Comparison of ENCODE assay signal across 21 mouse cellular contexts in genomic region chr17:26635951-26636350, GRCm38 (mm10). TPM values are rescaled to one million over a fixed set of nuclear protein-coding genes. Genes with fewer than 3 reads are reported as not detected.
DNase-seq lines count a peak whose midpoint lies in the region; ATAC-seq and TF ChIP-seq lines count a peak whose summit lies in the region.
"Had no signal": no experiment of that assay in that cellular context is flagged by ENCODE, and none has a peak within 500 bp of the region (broad histone marks: within the 10 kb centered on the region; RNA-seq: fewer than 3 reads in every experiment).

No protein-coding gene starts in this region.

- ATAC-seq in kidney, embryonic 15.5 days (replicated peaks; ENCODE audit: low FRiP score), result no peak
- ATAC-seq in liver, embryonic 11.5 days (replicated peaks; ENCODE audit: low FRiP score), result no peak
- ATAC-seq: forebrain, embryonic 14.5 days; forebrain, embryonic 16.5 days had no signal

- no peak overlapping the region for H3K4me3 ChIP-seq in kidney, adult 2 months (ENCODE audit: insufficient read depth, low read depth, low read length)
- no peak overlapping the region for H3K4me3 ChIP-seq in kidney, embryonic 15.5 days (replicated peaks)
- H3K4me3 ChIP-seq in liver, adult 2 months (ENCODE audit: insufficient read depth, low read depth, low read length), result no peak overlapping the region
- no peak overlapping the region for H3K4me3 ChIP-seq in liver, embryonic 11.5 days (ENCODE audit: low read depth, low read length)
- H3K4me3 ChIP-seq: embryonic facial prominence, embryonic 13.5 days; embryonic facial prominence, embryonic 15.5 days; erythroblast, embryonic 14.5 days; forebrain, embryonic 10.5 days; forebrain, embryonic 12.5 days had no signal

- H3K27ac ChIP-seq in kidney, adult 2 months (ENCODE audit: insufficient read depth, low read depth, low read length), result peak overlapping the region; percentile 21; the same call in 1 of the 2 replicates
- no peak overlapping the region for H3K27ac ChIP-seq in kidney, embryonic 15.5 days
- peak overlapping the region; percentile 65 for H3K27ac ChIP-seq in liver, adult 2 months (replicated peaks; ENCODE audit: insufficient read depth, low read depth, low read length)
- no peak overlapping the region; the same call in 1 of the 2 replicates for H3K27ac ChIP-seq in liver, embryonic 11.5 days (ENCODE audit: low read depth, low read length)
- H3K27ac ChIP-seq: embryonic facial prominence, embryonic 13.5 days; embryonic facial prominence, embryonic 15.5 days; forebrain, embryonic 10.5 days; forebrain, embryonic 12.5 days had no signal

- H3K9ac ChIP-seq in kidney, embryonic 15.5 days, result no peak overlapping the region
- peak overlapping the region; percentile 30 for H3K9ac ChIP-seq in liver, adult 2 months (ENCODE audit: low read depth, low read length)
- H3K9ac ChIP-seq in liver, embryonic 11.5 days (ENCODE audit: low read depth, low read length), result no peak overlapping the region
- H3K9ac ChIP-seq: embryonic facial prominence, embryonic 13.5 days; embryonic facial prominence, embryonic 15.5 days; forebrain, embryonic 12.5 days had no signal

- no peaks in the 10 kb centered on the region for H3K9me3 ChIP-seq in kidney, embryonic 15.5 days (replicated peaks)
- no peaks in the 10 kb centered on the region for H3K9me3 ChIP-seq in liver, embryonic 11.5 days (ENCODE audit: control insufficient read depth, low read length)
- H3K9me3 ChIP-seq: embryonic facial prominence, embryonic 13.5 days; embryonic facial prominence, embryonic 15.5 days; forebrain, embryonic 10.5 days; forebrain, embryonic 12.5 days had no signal

- H3K4me1 ChIP-seq in kidney, adult 2 months (ENCODE audit: control insufficient read depth, insufficient read depth, low read length), result peaks cover 32% of the 10 kb centered on the region
- H3K4me1 ChIP-seq in kidney, embryonic 15.5 days, result no peaks in the 10 kb centered on the region
- peaks cover 54% of the 10 kb centered on the region for H3K4me1 ChIP-seq in liver, adult 2 months (ENCODE audit: control insufficient read depth, insufficient read depth, low read length)
- no peaks in the 10 kb centered on the region; the same call in none of the 2 replicates for H3K4me1 ChIP-seq in liver, embryonic 11.5 days (replicated peaks; ENCODE audit: control insufficient read depth, insufficient read depth, low read length)
- H3K4me1 ChIP-seq: embryonic facial prominence, embryonic 13.5 days; embryonic facial prominence, embryonic 15.5 days; forebrain, embryonic 10.5 days; forebrain, embryonic 12.5 days had no signal

- no peak for TF ChIP-seq POLR2A in kidney, adult 2 months (IDR thresholded peaks at IDR 0.05; ENCODE audit: low read depth, low read length)
- no peak for TF ChIP-seq POLR2A in liver, adult 2 months (IDR thresholded peaks at IDR 0.05; ENCODE audit: extremely low read depth, insufficient read depth, low read length)

- no peaks in the 10 kb centered on the region for H3K79me2 ChIP-seq in liver, adult 2 months (ENCODE audit: control insufficient read depth, insufficient read depth, low read length)

- H3K4me2 ChIP-seq in kidney, embryonic 15.5 days, result no peak overlapping the region
- no peak overlapping the region for H3K4me2 ChIP-seq in liver, embryonic 11.5 days
- H3K4me2 ChIP-seq: embryonic facial prominence, embryonic 13.5 days; embryonic facial prominence, embryonic 15.5 days; forebrain, embryonic 12.5 days had no signal

- no peaks in the 10 kb centered on the region for H3K27me3 ChIP-seq in kidney, adult 2 months (replicated peaks; ENCODE audit: control insufficient read depth, insufficient read depth, low read length)
- no peaks in the 10 kb centered on the region for H3K27me3 ChIP-seq in kidney, embryonic 15.5 days
- H3K27me3 ChIP-seq in liver, adult 2 months (ENCODE audit: control insufficient read depth, insufficient read depth, low read length), result no peaks in the 10 kb centered on the region
- no peaks in the 10 kb centered on the region for H3K27me3 ChIP-seq in liver, embryonic 11.5 days (replicated peaks; ENCODE audit: control insufficient read depth, insufficient read depth, low read length)
- H3K27me3 ChIP-seq: embryonic facial prominence, embryonic 13.5 days; embryonic facial prominence, embryonic 15.5 days; forebrain, embryonic 12.5 days had no signal

- WGBS in kidney, adult 2 months, result 55% methylated on average over 7 of the region's 7 CpGs
- 84% methylated on average over 7 of the region's 7 CpGs for WGBS in kidney, embryonic 15.5 days
- WGBS in liver, adult 2 months, result 44% methylated on average over 7 of the region's 7 CpGs
- 87% methylated on average over 7 of the region's 7 CpGs for WGBS in liver, embryonic 11.5 days

- no peak for TF ChIP-seq CTCF in kidney, adult 2 months (conservative IDR thresholded peaks at IDR 0.05; ENCODE audit: insufficient read depth, insufficient read length, low read depth, low read length)
- no peak for TF ChIP-seq CTCF in liver, adult 2 months (IDR thresholded peaks at IDR 0.05; ENCODE audit: low read depth, low read length)

- DNase-seq in kidney, adult 2 months, result peak; percentile 42
- peak; percentile 72 for DNase-seq in liver, adult 2 months (ENCODE audit: extremely low read depth, low read depth, low spot score)
- DNase-seq in liver, embryonic 11.5 days (ENCODE audit: low spot score), result no peak
- DNase-seq: adrenal gland, adult 2 months; adrenal gland, postnatal 10 days; adrenal gland, postnatal 36 days; cerebellum, adult 11 months; cerebellum, adult 18-20 months; cerebellum, adult 8-10 months; cerebellum, adult 9-11 months; cerebellum, postnatal 14 days; cerebellum, postnatal 36 days; embryo, embryonic 11 days had no signal

- no peaks in the 10 kb centered on the region for H3K36me3 ChIP-seq in kidney, adult 2 months (ENCODE audit: control insufficient read depth, insufficient read depth, low read length)
- H3K36me3 ChIP-seq in kidney, embryonic 15.5 days, result peaks cover 88% of the 10 kb centered on the region
- no peaks in the 10 kb centered on the region for H3K36me3 ChIP-seq in liver, adult 2 months (ENCODE audit: control insufficient read depth, insufficient read depth, low read length)
- peaks cover 20% of the 10 kb centered on the region; the same call in 1 of the 2 replicates for H3K36me3 ChIP-seq in liver, embryonic 11.5 days (ENCODE audit: control insufficient read depth, insufficient read depth, low read length)

RNA-seq across cellular contexts. Expression of gene Atp6v0e, which starts 27.1 kb away (rescaled TPM):
- polyA plus RNA-seq in kidney, adult 2 months (2012; rRNA removed), result 399 and 450 TPM in 2 replicates
- 211 and 224 TPM in 2 replicates for polyA plus RNA-seq in kidney, embryonic 15.5 days (2015; fragmentation: Nextera tagmentation; extraction: Ambion mirVana)
- 104 and 108 TPM in 2 replicates for total RNA-seq in liver, adult 2 months (2014; rRNA removed)
- polyA plus RNA-seq in liver, adult 2 months (2012; rRNA removed), result 122 and 131 TPM in 2 replicates
- polyA plus RNA-seq in liver, embryonic 11.5 days (2014; fragmentation: Nextera tagmentation; extraction: Ambion mirVana), result 244 and 245 TPM in 2 replicates

Comparison
In these comparisons a context has a peak if more than half of its experiments do, and no peak if none do; other contexts are left out.
1. H3K27ac ChIP-seq: peak in kidney, adult 2 months (single experiment) and liver, adult 2 months (single experiment); none in kidney, embryonic 15.5 days (single experiment) and liver, embryonic 11.5 days (single experiment).